ENCODE assay signal across 26 mouse cellular contexts in the genomic region with DNA sequence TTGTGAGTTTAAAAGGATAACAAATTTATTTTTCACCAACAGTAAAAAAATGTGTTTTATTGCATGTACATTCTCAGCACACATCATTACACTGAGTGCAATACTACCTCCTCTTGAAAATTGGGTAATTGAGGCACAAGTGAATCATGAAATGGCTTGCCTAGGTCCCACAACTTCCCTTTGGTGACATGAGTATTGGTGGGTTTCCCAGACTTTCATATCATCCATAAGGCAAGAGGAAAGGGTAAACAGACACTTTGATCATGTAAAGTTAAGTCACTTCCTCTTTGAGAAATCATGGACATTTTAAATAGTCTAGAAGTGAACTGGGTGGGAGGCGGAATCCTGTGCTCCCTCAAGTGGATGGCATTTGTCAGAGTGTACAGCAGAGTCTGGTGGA.
"Had no signal": no experiment of that assay in that cellular context is flagged by ENCODE, and none has a peak within 500 bp of the region (broad histone marks: within the 10 kb centered on the region; RNA-seq: fewer than 3 reads in every experiment).

No protein-coding gene starts in this region.

- H3K4me3 ChIP-seq: gastrocnemius, adult 2 months; heart, adult 2 months; hindbrain, embryonic 10.5 days; hindbrain, embryonic 12.5 days; intestine, embryonic 15.5 days; layer of hippocampus, adult 2 months; left cerebral cortex, adult 2 months; limb, embryonic 10.5 days; limb, embryonic 12.5 days; liver, embryonic 13.5 days had no signal

- H3K27me3 ChIP-seq: hindbrain, embryonic 12.5 days; intestine, embryonic 15.5 days; limb, embryonic 12.5 days; liver, embryonic 13.5 days had no signal

- H3K9me3 ChIP-seq: hindbrain, embryonic 10.5 days; hindbrain, embryonic 12.5 days; intestine, embryonic 15.5 days; limb, embryonic 10.5 days; limb, embryonic 12.5 days; liver, embryonic 13.5 days had no signal

- H3K27ac ChIP-seq: gastrocnemius, adult 2 months; heart, adult 2 months; hindbrain, embryonic 10.5 days; hindbrain, embryonic 12.5 days; hindbrain, embryonic 14.5 days; intestine, embryonic 15.5 days; layer of hippocampus, adult 2 months; left cerebral cortex, adult 2 months; limb, embryonic 10.5 days; limb, embryonic 12.5 days; liver, embryonic 13.5 days had no signal

- ATAC-seq: hindbrain, embryonic 16.5 days; inflammation-experienced regulatory T-cells, adult 6 months; intestine, embryonic 15.5 days; intestine, postnatal 0 days had no signal

- H3K36me3 ChIP-seq: hindbrain, embryonic 10.5 days; hindbrain, embryonic 12.5 days; intestine, embryonic 15.5 days; limb, embryonic 10.5 days; limb, embryonic 12.5 days; liver, embryonic 13.5 days had no signal

- H3K4me2 ChIP-seq: heart, embryonic 11.5 days; hindbrain, embryonic 12.5 days; hindbrain, embryonic 14.5 days; intestine, embryonic 15.5 days; limb, embryonic 12.5 days; liver, embryonic 11.5 days; liver, embryonic 13.5 days had no signal

- H3K4me1 ChIP-seq: hindbrain, embryonic 12.5 days; intestine, embryonic 15.5 days; liver, embryonic 13.5 days had no signal

- DNase-seq: gastrocnemius, adult 2 months; gastrocnemius, postnatal 10 days; gastrocnemius, postnatal 25 days; heart, adult 11 months; heart, adult 2 months; heart, postnatal 14 days; heart, postnatal 4 days; kidney, adult 18-20 months; kidney, adult 8-10 months; kidney, postnatal 25 days; kidney, postnatal 4 days; liver; liver, embryonic 13.5 days had no signal

- H3K9ac ChIP-seq: hindbrain, embryonic 12.5 days; hindbrain, embryonic 14.5 days; intestine, embryonic 15.5 days; limb, embryonic 12.5 days; liver, embryonic 13.5 days had no signal
